Mouse (Mus musculus) CH12.LX (cell line): ENCODE measurements around the gene Frmd4a. TPM values are rescaled to one million over a fixed set of nuclear protein-coding genes. Genes with fewer than 3 reads are reported as not detected.

Experiments used
- DNase-seq: peaks from one replicate; pipeline ENCODE4 v3.0.0-alpha.2; 2013; ENCODE audit errors: extremely low read depth
- H3K27ac ChIP-seq: 2 replicates; pipeline ENCODE4 v1.5.1; 2012; ENCODE audit warnings: low read depth, mild to moderate bottlenecking, control low read depth, moderate library complexity; ENCODE audit not compliant: insufficient read depth
- H3K27me3 ChIP-seq: replicated peaks from 2 replicates; pipeline ENCODE3; 2012; ENCODE audit warnings: inconsistent platforms
- H3K36me3 ChIP-seq, 2 experiments: replicated peaks in 1 of 2; 2 replicates each; pipeline versions ENCODE3 to v1.6.1; 2012; ENCODE audit warnings: inconsistent platforms in 1 of 2, low read length in 1 of 2, mild to moderate bottlenecking in 1 of 2, mixed read lengths in 1 of 2, moderate library complexity in 1 of 2; ENCODE audit not compliant: control insufficient read depth in 1 of 2, insufficient read depth in 1 of 2
- H3K4me1 ChIP-seq, 2 experiments: 2 replicates each; pipeline ENCODE4 v1.6.1; 2012; ENCODE audit warnings: inconsistent platforms in 1 of 2, moderate library complexity in 1 of 2; ENCODE audit not compliant: insufficient read depth in 2 of 2, control insufficient read depth in 1 of 2
- H3K4me2 ChIP-seq: 2 replicates; pipeline ENCODE4 v1.6.1; 2012; ENCODE audit warnings: low read depth, mild to moderate bottlenecking, control low read depth; ENCODE audit not compliant: poor library complexity, insufficient read depth, severe bottlenecking
- H3K4me3 ChIP-seq, 3 experiments: fragments of 150-350 bp in 1 of 3; sonication (generic) in 1 of 3; replicated peaks in 1 of 3; 2 replicates each; pipeline versions ENCODE3 to v1.5.1; 2011 to 2012; ENCODE audit warnings: low read depth in 2 of 3, low read length in 2 of 3, mild to moderate bottlenecking in 2 of 3, moderate library complexity in 2 of 3, control low read depth in 1 of 3, improper control_type of control experiment in 1 of 3, inconsistent platforms in 1 of 3, mixed read lengths in 1 of 3; ENCODE audit not compliant: poor library complexity in 1 of 3
- H3K79me2 ChIP-seq: replicated peaks from 2 replicates; pipeline ENCODE4 v1.6.1; 2012; ENCODE audit warnings: mild to moderate bottlenecking, moderate library complexity; ENCODE audit not compliant: control insufficient read depth, poor library complexity, insufficient read depth, severe bottlenecking; ENCODE audit errors: extremely low read depth
- H3K9ac ChIP-seq: 2 replicates; pipeline ENCODE4 v1.6.1; 2012; ENCODE audit warnings: low read depth, mild to moderate bottlenecking, control low read depth, moderate library complexity; ENCODE audit not compliant: insufficient read depth
- H3K9me3 ChIP-seq: replicated peaks from 2 replicates; pipeline ENCODE3; 2012; ENCODE audit warnings: low read length, inconsistent platforms, mixed read lengths
- BHLHE40 ChIP-seq: IDR thresholded peaks from 2 replicates; pipeline ENCODE4 v1.6.1; 2011; ENCODE audit warnings: mild to moderate bottlenecking, low read depth, low read length, improper control_type of control experiment
- CHD2 ChIP-seq: IDR thresholded peaks from 2 replicates; pipeline ENCODE4 v1.6.1; 2011; ENCODE audit warnings: low read length, improper control_type of control experiment
- CTCF ChIP-seq, 2 experiments: IDR thresholded peaks in 1 of 2; conservative IDR thresholded peaks in 1 of 2; 2 replicates each; pipeline ENCODE4 v1.5.1; 2011 to 2012; ENCODE audit warnings: low read depth in 2 of 2, low read length in 2 of 2, improper control_type of control experiment in 1 of 2, inconsistent platforms in 1 of 2, mild to moderate bottlenecking in 1 of 2, moderate library complexity in 1 of 2
- EP300 ChIP-seq: IDR thresholded peaks from 2 replicates; pipeline ENCODE4 v1.6.1; 2011; ENCODE audit warnings: low read length, improper control_type of control experiment
- ETS1 ChIP-seq: conservative IDR thresholded peaks from 2 replicates; pipeline ENCODE4 v1.6.1; 2012; ENCODE audit warnings: low read depth, mild to moderate bottlenecking, inconsistent platforms, low read length, improper control_type of control experiment, moderate library complexity
- IRF4 ChIP-seq: IDR thresholded peaks from 2 replicates; pipeline ENCODE4 v1.6.1; 2014; ENCODE audit warnings: low read depth, mild to moderate bottlenecking, inconsistent platforms, low read length, improper control_type of control experiment
- KAT2A ChIP-seq: IDR thresholded peaks from 2 replicates; pipeline ENCODE4 v1.6.1; 2012; ENCODE audit warnings: low read length, improper control_type of control experiment, inconsistent platforms; ENCODE audit not compliant: insufficient replicate concordance
- MAFK ChIP-seq: IDR thresholded peaks from 2 replicates; pipeline ENCODE4 v1.6.1; 2011; ENCODE audit warnings: low read length, improper control_type of control experiment; ENCODE audit not compliant: insufficient replicate concordance
- MAZ ChIP-seq: IDR thresholded peaks from 2 replicates; pipeline ENCODE4 v1.6.1; 2012; ENCODE audit warnings: low read depth, mild to moderate bottlenecking, inconsistent platforms, low read length, improper control_type of control experiment, moderate library complexity
- MEF2A ChIP-seq: IDR thresholded peaks from 2 replicates; pipeline ENCODE4 v1.6.1; 2014; ENCODE audit warnings: low read depth, mild to moderate bottlenecking, inconsistent platforms, low read length, improper control_type of control experiment, borderline replicate concordance
- PAX5 ChIP-seq: IDR thresholded peaks from 2 replicates; pipeline ENCODE4 v1.6.1; 2012; ENCODE audit warnings: low read length, inconsistent platforms, mixed read lengths
- POLR2A ChIP-seq: IDR thresholded peaks from 2 replicates; pipeline ENCODE4 v1.6.1; 2011; ENCODE audit warnings: low read depth, mild to moderate bottlenecking, improper control_type of control experiment, low read length
- POLR2AphosphoS2 ChIP-seq: IDR thresholded peaks from 2 replicates; pipeline ENCODE4 v1.6.1; 2011; ENCODE audit warnings: low read depth, low read length, improper control_type of control experiment
- RAD21 ChIP-seq: IDR thresholded peaks from 2 replicates; pipeline ENCODE4 v1.6.1; 2011; ENCODE audit warnings: low read depth, mild to moderate bottlenecking, low read length, improper control_type of control experiment, moderate library complexity
- SIN3A ChIP-seq: IDR thresholded peaks from 2 replicates; pipeline ENCODE4 v1.6.1; 2012; ENCODE audit warnings: low read length, improper control_type of control experiment, inconsistent platforms
- SMC3 ChIP-seq: IDR thresholded peaks from 2 replicates; pipeline ENCODE4 v1.6.1; 2011; ENCODE audit warnings: low read depth, low read length, improper control_type of control experiment
- TCF12 ChIP-seq: IDR thresholded peaks from 2 replicates; pipeline ENCODE4 v1.6.1; 2014; ENCODE audit warnings: low read depth, mild to moderate bottlenecking, inconsistent platforms, low read length, improper control_type of control experiment
- USF1 ChIP-seq: IDR thresholded peaks from 2 replicates; pipeline ENCODE4 v1.6.1; 2014; ENCODE audit warnings: low read depth, mild to moderate bottlenecking, inconsistent platforms, low read length, improper control_type of control experiment
- USF2 ChIP-seq: conservative IDR thresholded peaks from 2 replicates; pipeline ENCODE4 v1.6.1; 2011; ENCODE audit warnings: low read depth, low read length, improper control_type of control experiment
- ZKSCAN1 ChIP-seq: IDR thresholded peaks from 2 replicates; pipeline ENCODE4 v1.6.1; 2012; ENCODE audit warnings: low read depth, inconsistent platforms, low read length, improper control_type of control experiment, borderline replicate concordance
- ZMIZ1 ChIP-seq: IDR thresholded peaks from 2 replicates; pipeline ENCODE4 v1.6.1; 2012; ENCODE audit warnings: low read depth, mild to moderate bottlenecking, inconsistent platforms, low read length, improper control_type of control experiment
- ZNF384 ChIP-seq: IDR thresholded peaks from 2 replicates; pipeline ENCODE4 v1.6.1; 2012; ENCODE audit warnings: low read depth, low read length, improper control_type of control experiment, inconsistent platforms
- dilution Hi-C: fragments of 300-500 bp; cut with MboI; formaldehyde crosslinking; loops from 2 replicates; pipeline ENCODE4 v1.14.3; 2020; ENCODE audit warnings: low sequenced_read_pairs; ENCODE audit not compliant: extremely low pct_unique_long_range_greater_than_20kb, extremely low pct_ligation_motif_present
- in situ Hi-C: fragments of 300-500 bp; cut with MboI; formaldehyde crosslinking; loops from 3 replicates; pipeline ENCODE4 v1.14.3; 2019; ENCODE audit warnings: low sequenced_read_pairs, low pct_ligation_motif_present, low pct_unique_long_range_greater_than_20kb, mixed read lengths
- polyA plus RNA-seq: library from polyadenylated mRNA; unstranded; fragments of >175 nt; gene quantifications from 2 replicates; pipeline ENCODE4 v1.2.1, GENCODE M21; 2012; ENCODE audit warnings: low read depth; ENCODE audit not compliant: insufficient read length
- total RNA-seq, 2 experiments: library from RNA; depleted of rRNA; stranded (reverse); fragments of 300-350 nt in 1 of 2; fragments of >200 nt in 1 of 2; gene quantifications; 2 replicates each; pipeline ENCODE4 v1.2.3; 2012 to 2014

Gene Frmd4a
- total and polyA plus RNA-seq, 3 experiments, result 0.13 to 2.0 (median 0.32) TPM

DNA sequence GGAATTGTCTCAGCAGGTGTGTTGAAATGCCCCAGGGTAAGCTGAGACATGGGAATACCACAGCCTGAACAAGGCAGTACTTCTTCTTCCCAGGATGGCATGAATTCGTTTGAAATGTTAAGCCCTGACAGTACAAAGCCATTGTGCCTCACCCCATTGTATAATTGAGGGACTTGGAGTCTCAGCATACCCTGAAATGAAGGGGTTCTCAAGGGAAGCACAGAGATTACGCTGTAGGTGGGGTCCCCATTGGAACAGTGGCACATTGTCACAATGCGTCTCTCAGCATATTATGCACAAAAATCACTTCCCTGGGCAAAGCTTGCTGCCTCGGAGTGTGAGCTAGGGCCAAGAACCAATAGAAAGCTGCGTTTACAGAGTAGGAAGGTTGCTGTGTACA is 297.0 kb downstream of the Frmd4a start:
- H3K4me3 ChIP-seq, result no peak overlapping the region
- in situ Hi-C loops (loop anchor here (10.0 kb wide), 1 partner anchor 170 kb away; no protein-coding TSS in a partner anchor), dilution Hi-C loops (no loop called here)
- no peaks in the 10 kb centered on the region for H3K4me1 ChIP-seq
- H3K9me3 ChIP-seq, result no peaks in the 10 kb centered on the region
- H3K79me2 ChIP-seq, result no peaks in the 10 kb centered on the region
- H3K36me3 ChIP-seq, result no peaks in the 10 kb centered on the region
- no peaks in the 10 kb centered on the region for H3K27me3 ChIP-seq
- TF ChIP-seq USF1 (no peak), EP300 (no peak), BHLHE40 (no peak), TCF12 (no peak), CHD2 (no peak), MAZ (no peak)
- no peak overlapping the region for H3K9ac ChIP-seq
- H3K27ac ChIP-seq, result no peak overlapping the region
- no peak overlapping the region for H3K4me2 ChIP-seq
- no peak for DNase-seq

DNA sequence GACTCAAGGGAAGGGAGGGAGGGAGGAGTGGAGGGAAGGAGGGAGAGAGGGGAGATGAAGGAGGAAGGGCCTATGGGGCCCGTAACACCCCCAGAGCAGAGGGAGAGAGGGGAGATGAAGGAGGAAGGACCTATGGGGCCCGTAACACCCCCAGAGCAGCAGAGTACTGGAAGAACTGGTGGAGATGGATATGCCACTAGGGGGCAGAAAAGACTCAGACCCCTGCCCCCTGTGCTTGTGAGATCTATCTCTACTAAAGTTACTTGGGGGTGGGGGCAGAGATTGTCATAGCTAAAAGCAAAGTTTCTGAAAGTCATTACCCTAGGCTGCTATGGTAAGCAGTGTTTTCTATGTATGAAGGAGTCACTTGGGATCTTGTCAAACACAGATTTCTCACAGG is 299.1 kb downstream of the Frmd4a start:
- dilution Hi-C loops, result no loop called here
- Histone ChIP-seq H3K79me2 (no peaks in the 10 kb centered on the region), H3K4me1 (no peaks in the 10 kb centered on the region), H3K9me3 (no peaks in the 10 kb centered on the region), H3K4me3 (no peak overlapping the region), H3K36me3 (no peaks in the 10 kb centered on the region), H3K27ac (no peak overlapping the region), H3K9ac (no peak overlapping the region), H3K27me3 (no peaks in the 10 kb centered on the region), H3K4me2 (no peak overlapping the region)
- DNase-seq, result peak; percentile 29
- TF ChIP-seq RAD21, result peak; percentile 58
- peak in 1 of 2 experiments; percentile 65; a peak in 2 of 4 replicates for TF ChIP-seq CTCF (conservative IDR thresholded peaks at IDR 0.05 in 1 of 2, IDR thresholded peaks at IDR 0.05 in 1 of 2; ENCODE audit: low read depth in 2 of 2, low read length in 2 of 2)
- TF ChIP-seq MAFK, result no peak
- TF ChIP-seq SMC3, result peak; percentile 66
- in situ Hi-C loops, result loop anchor here (10.0 kb wide), 1 partner anchor 168 kb away; no protein-coding TSS in a partner anchor

DNA sequence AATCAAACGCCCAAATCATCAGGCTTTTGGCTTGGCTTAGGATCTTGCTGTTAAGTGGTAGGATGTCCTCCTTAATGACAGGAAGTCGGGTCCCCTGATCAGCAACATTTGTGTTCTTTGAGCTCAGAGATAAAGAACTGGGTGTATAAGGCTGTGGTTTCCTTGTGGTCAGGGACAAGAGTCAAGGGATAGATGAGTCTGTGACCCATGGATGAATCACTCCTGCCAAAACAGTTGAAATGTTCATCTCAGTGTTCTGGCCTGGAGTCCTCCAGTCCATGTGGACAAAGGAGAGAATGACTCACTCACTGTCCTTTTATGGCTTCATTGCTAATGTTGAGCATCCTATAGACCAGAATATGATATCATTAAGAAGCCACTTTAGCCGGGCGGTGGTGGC is 300.6 kb downstream of the Frmd4a start:
- Histone ChIP-seq H3K9me3 (no peaks in the 10 kb centered on the region), H3K4me1 (no peaks in the 10 kb centered on the region), H3K4me2 (no peak overlapping the region), H3K79me2 (no peaks in the 10 kb centered on the region), H3K27ac (no peak overlapping the region), H3K27me3 (no peaks in the 10 kb centered on the region), H3K4me3 (no peak overlapping the region), H3K36me3 (no peaks in the 10 kb centered on the region), H3K9ac (no peak overlapping the region)
- in situ Hi-C loops (loop anchor here (10.0 kb wide), 1 partner anchor 167 kb away; no protein-coding TSS in a partner anchor), dilution Hi-C loops (no loop called here)
- TF ChIP-seq ZMIZ1, result no peak
- TF ChIP-seq EP300, result no peak
- no peak for TF ChIP-seq MAZ
- no peak for TF ChIP-seq KAT2A
- TF ChIP-seq SIN3A, result no peak
- no peak for TF ChIP-seq USF2
- no peak for TF ChIP-seq ZNF384
- TF ChIP-seq PAX5, result no peak
- no peak for TF ChIP-seq IRF4
- TF ChIP-seq BHLHE40, result no peak
- TF ChIP-seq POLR2AphosphoS2, result no peak
- no peak for TF ChIP-seq MEF2A
- TF ChIP-seq ZKSCAN1, result no peak
- TF ChIP-seq USF1, result no peak
- no peak for TF ChIP-seq POLR2A
- no peak for TF ChIP-seq ETS1
- DNase-seq, result no peak
